7 mouse cellular contexts compared by ENCODE assay signal in the genomic region with DNA sequence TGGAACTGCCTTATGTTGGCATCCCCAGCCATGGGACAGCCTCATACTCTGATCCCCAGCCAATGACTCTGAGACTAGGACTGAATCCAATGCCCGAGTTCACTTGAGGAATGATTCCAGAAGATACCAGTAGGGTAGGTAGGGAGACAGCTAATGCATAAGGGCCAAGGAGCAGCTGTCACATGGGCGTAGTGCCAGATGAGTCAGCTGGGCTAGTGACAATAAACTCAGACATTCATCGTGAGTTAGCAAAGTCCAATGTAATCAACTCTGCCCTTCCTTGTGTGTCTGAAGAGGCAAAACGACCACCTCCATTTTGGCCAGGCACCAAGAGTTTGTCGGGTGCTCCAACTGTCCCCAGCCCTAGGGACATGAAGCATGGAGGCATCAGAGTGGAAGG.
DNase-seq lines count a peak whose midpoint lies in the region; ATAC-seq and TF ChIP-seq lines count a peak whose summit lies in the region.

No protein-coding gene starts in this region.

- DNase-seq in midbrain, postnatal 0 days (ENCODE audit: low spot score): peak; percentile 83
- no peak for DNase-seq in midbrain, embryonic 10.5 days (ENCODE audit: low spot score)
- peak; percentile 90 to 94 for DNase-seq in adrenal gland, postnatal 36 days
- DNase-seq in gastrocnemius, adult 18-20 months (ENCODE audit: low spot score): peak; percentile 57
- peak; percentile 58 to 63 for DNase-seq in kidney, postnatal 4 days
- DNase-seq in T-cell, adult 2 months (ENCODE audit: low spot score): no peak

- H3K9me3 ChIP-seq in midbrain, postnatal 0 days (ENCODE audit: low read length): no peaks in the 10 kb centered on the region
- no peaks in the 10 kb centered on the region; the same call in 1 of the 2 replicates for H3K9me3 ChIP-seq in midbrain, embryonic 10.5 days (replicated peaks)

- H3K4me3 ChIP-seq in midbrain, postnatal 0 days (ENCODE audit: low read depth, low read length): no peak overlapping the region
- no peak overlapping the region for H3K4me3 ChIP-seq in midbrain, embryonic 10.5 days

- H3K9ac ChIP-seq in midbrain, postnatal 0 days (replicated peaks; ENCODE audit: low read length, poor library complexity, severe bottlenecking): no peak overlapping the region

- ATAC-seq in midbrain, postnatal 0 days (ENCODE audit: low FRiP score): peak; percentile 34; the same call in 1 of the 2 replicates
- ATAC-seq in monocyte, adult 5-6 weeks (replicated peaks; ENCODE audit: insufficient number of reproducible peaks, low FRiP score, low TSS enrichment, poor library complexity, severe bottlenecking): no peak

- H3K27me3 ChIP-seq in midbrain, postnatal 0 days (ENCODE audit: insufficient read depth, low read length): no peaks in the 10 kb centered on the region
- H3K27me3 ChIP-seq in midbrain, embryonic 10.5 days (ENCODE audit: low read depth, poor library complexity, severe bottlenecking): no peaks in the 10 kb centered on the region

- H3K4me1 ChIP-seq in midbrain, postnatal 0 days (ENCODE audit: insufficient read depth, low read length): no peaks in the 10 kb centered on the region
- H3K4me1 ChIP-seq in midbrain, embryonic 10.5 days: no peaks in the 10 kb centered on the region

- H3K4me2 ChIP-seq in midbrain, postnatal 0 days (ENCODE audit: low read depth, low read length, poor library complexity, severe bottlenecking): no peak overlapping the region

- 68% methylated on average over 5 of the region's 5 CpGs for WGBS in midbrain, postnatal 0 days
- WGBS in midbrain, embryonic 10.5 days: 91% methylated on average over 5 of the region's 5 CpGs

- TF ChIP-seq CTCF in midbrain, postnatal 0 days (IDR thresholded peaks at IDR 0.05): no peak

- no peaks in the 10 kb centered on the region for H3K36me3 ChIP-seq in midbrain, postnatal 0 days (ENCODE audit: insufficient read depth, low read length)
- no peaks in the 10 kb centered on the region for H3K36me3 ChIP-seq in midbrain, embryonic 10.5 days

- H3K27ac ChIP-seq in midbrain, postnatal 0 days (ENCODE audit: low read depth, low read length): no peak overlapping the region
- H3K27ac ChIP-seq in midbrain, embryonic 10.5 days (replicated peaks): no peak overlapping the region

Comparison
In these comparisons a context has a peak if more than half of its experiments do, and no peak if none do; other contexts are left out.
1. DNase-seq: peak in midbrain, postnatal 0 days (single experiment), adrenal gland, postnatal 36 days (2 of 2), gastrocnemius, adult 18-20 months (single experiment) and kidney, postnatal 4 days (2 of 2); none in midbrain, embryonic 10.5 days (single experiment) and T-cell, adult 2 months (single experiment).